Mouse (Mus musculus): ENCODE results near the gene Abl1. TPM values are rescaled to one million over a fixed set of nuclear protein-coding genes. Genes with fewer than 3 reads are reported as not detected.
A peak's percentile ranks its signal among the peaks of the same experiment; 100 is the strongest.

The Abl1 gene
- total and polyA plus RNA-seq, 2 experiments from 2014 or later: 14.5 to 69.3 TPM

- Histone ChIP-seq H3K9me3 (replicated peaks; ENCODE audit: control insufficient read depth, low read length) (no peaks in the 10 kb centered on the region), H3K4me1 (ENCODE audit: control insufficient read depth, insufficient read depth) (no peaks in the 10 kb centered on the region), H3K27me3 (ENCODE audit: control insufficient read depth, insufficient read depth, low read length) (no peaks in the 10 kb centered on the region), H3K4me2 (ENCODE audit: low read depth, low read length) (no peak overlapping the region), H3K9ac (replicated peaks; ENCODE audit: low read depth, low read length) (no peak overlapping the region), H3K27ac (ENCODE audit: low read depth) (no peak overlapping the region), H3K4me3 (ENCODE audit: low read depth, low read length) (no peak overlapping the region), H3K36me3 (replicated peaks; ENCODE audit: control insufficient read depth, insufficient read depth, low read length) (peaks cover 90% of the 10 kb centered on the region)
- 83% methylated on average over 2 of the region's 2 CpGs for WGBS
- no peak for DNase-seq (ENCODE audit: low spot score)
- no peak for TF ChIP-seq CTCF (IDR thresholded peaks at IDR 0.05; ENCODE audit: low read depth)
- no peak for TF ChIP-seq EP300 (IDR thresholded peaks at IDR 0.05; ENCODE audit: low read depth)
- ATAC-seq (ENCODE audit: insufficient read depth, low read depth): no peak
Observed at GRCm38 (mm10) chr2:31789215-31789614, 101.0 kb downstream of the Abl1 start.

- TF ChIP-seq CTCF (IDR thresholded peaks at IDR 0.05; ENCODE audit: low read depth) (no peak), EP300 (IDR thresholded peaks at IDR 0.05; ENCODE audit: low read depth) (no peak)
- Histone ChIP-seq H3K27me3 (ENCODE audit: control insufficient read depth, insufficient read depth, low read length) (no peaks in the 10 kb centered on the region), H3K9me3 (replicated peaks; ENCODE audit: control insufficient read depth, low read length) (no peaks in the 10 kb centered on the region), H3K36me3 (replicated peaks; ENCODE audit: control insufficient read depth, insufficient read depth, low read length) (peaks cover 90% of the 10 kb centered on the region), H3K4me3 (ENCODE audit: low read depth, low read length) (no peak overlapping the region), H3K9ac (replicated peaks; ENCODE audit: low read depth, low read length) (no peak overlapping the region), H3K4me1 (ENCODE audit: control insufficient read depth, insufficient read depth) (no peaks in the 10 kb centered on the region), H3K27ac (ENCODE audit: low read depth) (no peak overlapping the region), H3K4me2 (ENCODE audit: low read depth, low read length) (no peak overlapping the region)
- no peak for DNase-seq (ENCODE audit: low spot score)
- 79% methylated on average over 13 of the region's 13 CpGs for WGBS
- ATAC-seq (ENCODE audit: insufficient read depth, low read depth): no peak
Observed at GRCm38 (mm10) chr2:31790728-31791251, 102.6 kb downstream of the Abl1 start.

- no peak for TF ChIP-seq EP300 (IDR thresholded peaks at IDR 0.05; ENCODE audit: low read depth)
- TF ChIP-seq CTCF (IDR thresholded peaks at IDR 0.05; ENCODE audit: low read depth): no peak
- no peak overlapping the region for H3K4me2 ChIP-seq (ENCODE audit: low read depth, low read length)
- DNase-seq (ENCODE audit: low spot score) (no peak), ATAC-seq (ENCODE audit: insufficient read depth, low read depth) (no peak)
- no peak overlapping the region for H3K27ac ChIP-seq (ENCODE audit: low read depth)
- no peak overlapping the region for H3K9ac ChIP-seq (replicated peaks; ENCODE audit: low read depth, low read length)
- no peaks in the 10 kb centered on the region for H3K9me3 ChIP-seq (replicated peaks; ENCODE audit: control insufficient read depth, low read length)
- WGBS: 86% methylated on average over 8 of the region's 8 CpGs
- H3K27me3 ChIP-seq (ENCODE audit: control insufficient read depth, insufficient read depth, low read length): no peaks in the 10 kb centered on the region
- H3K4me3 ChIP-seq (ENCODE audit: low read depth, low read length): no peak overlapping the region
- no peaks in the 10 kb centered on the region for H3K4me1 ChIP-seq (ENCODE audit: control insufficient read depth, insufficient read depth)
- peaks cover 90% of the 10 kb centered on the region for H3K36me3 ChIP-seq (replicated peaks; ENCODE audit: control insufficient read depth, insufficient read depth, low read length)
Observed at GRCm38 (mm10) chr2:31791260-31791659, 103.1 kb downstream of the Abl1 start.

GRCm38 (mm10) chr2:31792611-31793010, 104.4 kb downstream of the Abl1 start:
- WGBS: 79% methylated on average over 6 of the region's 6 CpGs

GRCm38 (mm10) chr2:31796943-31797342, 108.8 kb downstream of the Abl1 start:
- ATAC-seq (ENCODE audit: insufficient read depth, low read depth) (0 out of 2 replicates have a peak, but pooled peaks have one; percentile 36), DNase-seq (ENCODE audit: low spot score) (no peak)
- Histone ChIP-seq H3K9ac (replicated peaks; ENCODE audit: low read depth, low read length) (no peak overlapping the region), H3K27ac (ENCODE audit: low read depth) (no peak overlapping the region), H3K4me1 (ENCODE audit: control insufficient read depth, insufficient read depth) (no peaks in the 10 kb centered on the region), H3K36me3 (replicated peaks; ENCODE audit: control insufficient read depth, insufficient read depth, low read length) (peaks cover 98% of the 10 kb centered on the region), H3K27me3 (ENCODE audit: control insufficient read depth, insufficient read depth, low read length) (no peaks in the 10 kb centered on the region), H3K9me3 (replicated peaks; ENCODE audit: control insufficient read depth, low read length) (no peaks in the 10 kb centered on the region), H3K4me2 (ENCODE audit: low read depth, low read length) (no peak overlapping the region), H3K4me3 (ENCODE audit: low read depth, low read length) (no peak overlapping the region)
- TF ChIP-seq EP300 (IDR thresholded peaks at IDR 0.05; ENCODE audit: low read depth) (no peak), CTCF (IDR thresholded peaks at IDR 0.05; ENCODE audit: low read depth) (no peak)
- 69% methylated on average over 3 of the region's 3 CpGs for WGBS

More at GRCm38 (mm10) chr2:31792611-31793010, 104.4 kb downstream of the Abl1 start:
- ATAC-seq (ENCODE audit: insufficient read depth, low read depth): no peak
- no peaks in the 10 kb centered on the region for H3K4me1 ChIP-seq (ENCODE audit: control insufficient read depth, insufficient read depth)
- no peaks in the 10 kb centered on the region for H3K9me3 ChIP-seq (replicated peaks; ENCODE audit: control insufficient read depth, low read length)
- peaks cover 91% of the 10 kb centered on the region for H3K36me3 ChIP-seq (replicated peaks; ENCODE audit: control insufficient read depth, insufficient read depth, low read length)
- no peak overlapping the region for H3K4me2 ChIP-seq (ENCODE audit: low read depth, low read length)
- H3K27ac ChIP-seq (ENCODE audit: low read depth): no peak overlapping the region
- TF ChIP-seq CTCF (IDR thresholded peaks at IDR 0.05; ENCODE audit: low read depth) (no peak), EP300 (IDR thresholded peaks at IDR 0.05; ENCODE audit: low read depth) (no peak)
- no peak overlapping the region for H3K9ac ChIP-seq (replicated peaks; ENCODE audit: low read depth, low read length)
- no peak for DNase-seq (ENCODE audit: low spot score)
- no peaks in the 10 kb centered on the region for H3K27me3 ChIP-seq (ENCODE audit: control insufficient read depth, insufficient read depth, low read length)
- no peak overlapping the region for H3K4me3 ChIP-seq (ENCODE audit: low read depth, low read length)

GRCm38 (mm10) chr2:31801416-31801815, 113.2 kb downstream of the Abl1 start:
- no peak overlapping the region for H3K27ac ChIP-seq (ENCODE audit: low read depth)
- peaks cover 84% of the 10 kb centered on the region for H3K36me3 ChIP-seq (replicated peaks; ENCODE audit: control insufficient read depth, insufficient read depth, low read length)
- H3K4me3 ChIP-seq (ENCODE audit: low read depth, low read length): no peak overlapping the region
- TF ChIP-seq EP300 (IDR thresholded peaks at IDR 0.05; ENCODE audit: low read depth) (no peak), CTCF (IDR thresholded peaks at IDR 0.05; ENCODE audit: low read depth) (no peak)
- H3K4me2 ChIP-seq (ENCODE audit: low read depth, low read length): no peak overlapping the region
- DNase-seq (ENCODE audit: low spot score) (no peak), ATAC-seq (ENCODE audit: insufficient read depth, low read depth) (no peak)
- H3K9ac ChIP-seq (replicated peaks; ENCODE audit: low read depth, low read length): no peak overlapping the region
- H3K27me3 ChIP-seq (ENCODE audit: control insufficient read depth, insufficient read depth, low read length): no peaks in the 10 kb centered on the region
- no peaks in the 10 kb centered on the region for H3K9me3 ChIP-seq (replicated peaks; ENCODE audit: control insufficient read depth, low read length)
- 79% methylated on average over 9 of the region's 9 CpGs for whole genome bisulfite sequencing
- no peaks in the 10 kb centered on the region for H3K4me1 ChIP-seq (ENCODE audit: control insufficient read depth, insufficient read depth)
